Mouse (Mus musculus): ENCODE data around the gene Exoc4.

- no peak for TF ChIP-seq CTCF (IDR thresholded peaks at IDR 0.05)
- TF ChIP-seq EP300 (IDR thresholded peaks at IDR 0.05) = no peak
Measured at GRCm38 (mm10) chr6:33709340-33709739, 460.5 kb downstream of the Exoc4 start.

Measured in lung, postnatal 0 days (tissue).